Mouse (Mus musculus) heart, adult 2 months (tissue): Measurements from ENCODE around the gene Tmem44.

Source experiments
- CTCF ChIP-seq: fragments of 200-600 bp; IDR thresholded peaks from 2 replicates; pipeline ENCODE4 v1.8.1; 2022; ENCODE audit warnings: antibody characterized with exemption, mild to moderate bottlenecking, moderate library complexity
- POLR2A ChIP-seq: fragments of 200-500 bp; IDR thresholded peaks from 2 replicates; pipeline ENCODE4 v1.6.1; 2011; ENCODE audit warnings: mild to moderate bottlenecking, low read depth, low read length, control low read depth; ENCODE audit not compliant: insufficient read depth

- no peak for TF ChIP-seq POLR2A
- TF ChIP-seq CTCF = no peak
Observed at GRCm38 (mm10) chr16:30468944-30469343, 81.7 kb downstream of the Tmem44 start.
